7 mouse cellular contexts compared by ENCODE assay signal in the genomic region with DNA sequence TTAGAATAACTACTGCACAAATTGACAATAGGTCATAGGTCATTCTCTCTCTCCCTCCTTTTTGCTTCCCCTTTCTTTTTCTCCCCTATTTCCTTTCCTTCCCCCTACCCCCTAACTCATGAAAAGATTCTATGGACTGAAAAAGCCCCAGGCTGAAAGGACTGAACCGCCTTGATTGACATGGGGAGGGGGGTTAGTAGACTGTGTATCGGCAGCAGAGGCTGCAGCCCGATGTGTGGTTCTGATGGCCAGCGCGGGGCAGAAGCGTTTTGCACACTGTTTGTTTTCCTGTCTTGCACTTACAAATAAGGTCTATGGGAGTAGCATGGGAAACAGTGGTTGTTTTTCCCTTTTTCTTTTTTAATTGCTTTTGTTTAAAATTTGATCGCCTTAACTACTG. TPM values are rescaled to one million over a fixed set of nuclear protein-coding genes. Genes with fewer than 3 reads are reported as not detected.
A peak's percentile ranks its signal among the peaks of the same experiment; 100 is the strongest.
DNase-seq lines count a peak whose midpoint lies in the region; ATAC-seq and TF ChIP-seq lines count a peak whose summit lies in the region.
"Not testable (repeated sequence)": the region's sequence is repeated elsewhere in the genome, so short reads cannot be mapped to it uniquely, and the experiment has no call there.

No protein-coding gene starts in this region.

- 8% methylated on average over 7 of the region's 7 CpGs for WGBS in forebrain, embryonic 13.5 days
- WGBS in hindbrain, embryonic 14.5 days, result 21% methylated on average over 7 of the region's 7 CpGs
- WGBS in midbrain, embryonic 10.5 days, result 30% methylated on average over 7 of the region's 7 CpGs
- WGBS in neural tube, embryonic 11.5 days, result 41% methylated on average over 7 of the region's 7 CpGs

- H3K27ac ChIP-seq in forebrain, embryonic 13.5 days, result peak overlapping the region; percentile 59
- H3K27ac ChIP-seq in hindbrain, embryonic 14.5 days; midbrain, embryonic 10.5 days (replicated peaks); neural tube, embryonic 11.5 days (ENCODE audit: low read depth, low read length): not testable (repeated sequence)

- peak; percentile 29; the same call in 1 of the 2 replicates for ATAC-seq in forebrain, embryonic 13.5 days
- ATAC-seq in hindbrain, embryonic 14.5 days (ENCODE audit: low FRiP score); neural tube, embryonic 11.5 days (ENCODE audit: insufficient read depth, low FRiP score, low TSS enrichment): not testable (repeated sequence)

- H3K9me3 ChIP-seq in forebrain, embryonic 13.5 days (replicated peaks); hindbrain, embryonic 14.5 days (ENCODE audit: control insufficient read depth, low read length); midbrain, embryonic 10.5 days (replicated peaks); neural tube, embryonic 11.5 days (ENCODE audit: control insufficient read depth, low read length): not testable (repeated sequence)

- not testable (repeated sequence) for TF ChIP-seq CTCF in brain, embryonic 14.5 days (IDR thresholded peaks at IDR 0.05; ENCODE audit: borderline replicate concordance, extremely low read depth, insufficient read depth, insufficient read length)

- H3K27me3 ChIP-seq in forebrain, embryonic 13.5 days; hindbrain, embryonic 14.5 days (ENCODE audit: control insufficient read depth, insufficient read depth, low read length); midbrain, embryonic 10.5 days (ENCODE audit: low read depth, poor library complexity, severe bottlenecking); neural tube, embryonic 11.5 days (ENCODE audit: control insufficient read depth, insufficient read depth, low read length): not testable (repeated sequence)

- peak overlapping the region; percentile 51 for H3K4me2 ChIP-seq in forebrain, embryonic 13.5 days
- H3K4me2 ChIP-seq in hindbrain, embryonic 14.5 days (replicated peaks), result peak overlapping the region; percentile 86
- H3K4me2 ChIP-seq in neural tube, embryonic 11.5 days (ENCODE audit: low read depth), result peak overlapping the region; percentile 32

- H3K9ac ChIP-seq in forebrain, embryonic 13.5 days, result peak overlapping the region; percentile 60
- not testable (repeated sequence) for H3K9ac ChIP-seq in hindbrain, embryonic 14.5 days; neural tube, embryonic 11.5 days (ENCODE audit: low read length)

- TF ChIP-seq POLR2A in brain, embryonic 14.5 days (IDR thresholded peaks at IDR 0.05; ENCODE audit: borderline replicate concordance, extremely low read depth, insufficient read depth, insufficient read length, poor library complexity, severe bottlenecking), result not testable (repeated sequence)

- H3K4me3 ChIP-seq in forebrain, embryonic 13.5 days, result peak overlapping the region; percentile 31
- not testable (repeated sequence) for H3K4me3 ChIP-seq in hindbrain, embryonic 14.5 days (replicated peaks; ENCODE audit: low read length); neural tube, embryonic 11.5 days (ENCODE audit: low read depth, low read length)
- H3K4me3 ChIP-seq in midbrain, embryonic 10.5 days, result peak overlapping the region; percentile 47; the same call in 1 of the 2 replicates

- peaks cover 72% of the 10 kb centered on the region for H3K4me1 ChIP-seq in forebrain, embryonic 13.5 days
- H3K4me1 ChIP-seq in hindbrain, embryonic 14.5 days (replicated peaks; ENCODE audit: control insufficient read depth, insufficient read depth, low read length), result peaks cover 38% of the 10 kb centered on the region
- peaks cover 83% of the 10 kb centered on the region for H3K4me1 ChIP-seq in midbrain, embryonic 10.5 days
- H3K4me1 ChIP-seq in neural tube, embryonic 11.5 days (ENCODE audit: control insufficient read depth, insufficient read depth, low read length), result peaks cover 32% of the 10 kb centered on the region

- DNase-seq in brain, embryonic 14.5 days (ENCODE audit: low read depth), result peak; percentile 69
- DNase-seq in embryo, embryonic 10.5 days (ENCODE audit: low spot score), result peak; percentile 40
- DNase-seq in heart, adult 11 months, result peak; percentile 69
- DNase-seq in hindbrain, embryonic 14.5 days (ENCODE audit: low spot score); midbrain, embryonic 10.5 days (ENCODE audit: low spot score); neural tube, embryonic 11.5 days (ENCODE audit: low spot score): not testable (repeated sequence)

- peaks cover 20% of the 10 kb centered on the region for H3K36me3 ChIP-seq in forebrain, embryonic 13.5 days (ENCODE audit: poor library complexity, severe bottlenecking)
- peaks cover 19% of the 10 kb centered on the region for H3K36me3 ChIP-seq in hindbrain, embryonic 14.5 days (replicated peaks; ENCODE audit: control insufficient read depth, insufficient read depth)
- peaks cover 24% of the 10 kb centered on the region for H3K36me3 ChIP-seq in midbrain, embryonic 10.5 days
- not testable (repeated sequence) for H3K36me3 ChIP-seq in neural tube, embryonic 11.5 days (ENCODE audit: control insufficient read depth, insufficient read depth, low read length)

RNA-seq across cellular contexts. Expression of gene Zbtb18, which starts 7.7 kb away (rescaled TPM):
- 55.5 and 56.4 TPM in 2 replicates for polyA plus RNA-seq in brain, embryonic 14.5 days (2012; rRNA removed)
- polyA plus RNA-seq in forebrain, embryonic 13.5 days (2015; fragmentation: Nextera tagmentation; extraction: Ambion mirVana), result 59.8 and 88.1 TPM in 2 replicates
- polyA plus RNA-seq in hindbrain, embryonic 14.5 days (2014; fragmentation: Nextera tagmentation; extraction: Ambion mirVana), result 8.2 and 9.0 TPM in 2 replicates
- polyA plus RNA-seq in midbrain, embryonic 10.5 days (2016; fragmentation: Nextera tagmentation; extraction: Ambion mirVana), result 5.1 and 6.1 TPM in 2 replicates
- polyA plus RNA-seq in neural tube, embryonic 11.5 days (2014; fragmentation: Nextera tagmentation; extraction: Ambion mirVana), result 8.5 and 11.6 TPM in 2 replicates

Comparison
In these comparisons a context has a peak if more than half of its experiments do, and no peak if none do; other contexts are left out.
1. H3K4me2 ChIP-seq: peak in every context shown above with its lines; median percentile 86 in hindbrain, embryonic 14.5 days; 51 in forebrain, embryonic 13.5 days; 32 in neural tube, embryonic 11.5 days.